Mouse (Mus musculus) E14TG2a.4 (cell line): ENCODE results near the gene Spen.

Experiments used
- CTCF ChIP-seq: conservative IDR thresholded peaks from 2 replicates; pipeline ENCODE4 v1.5.1; 2014; ENCODE audit warnings: low read length
- POU5F1 ChIP-seq: IDR thresholded peaks from 2 replicates; pipeline ENCODE4 v1.6.1; 2014; ENCODE audit warnings: low read length, borderline replicate concordance

DNA sequence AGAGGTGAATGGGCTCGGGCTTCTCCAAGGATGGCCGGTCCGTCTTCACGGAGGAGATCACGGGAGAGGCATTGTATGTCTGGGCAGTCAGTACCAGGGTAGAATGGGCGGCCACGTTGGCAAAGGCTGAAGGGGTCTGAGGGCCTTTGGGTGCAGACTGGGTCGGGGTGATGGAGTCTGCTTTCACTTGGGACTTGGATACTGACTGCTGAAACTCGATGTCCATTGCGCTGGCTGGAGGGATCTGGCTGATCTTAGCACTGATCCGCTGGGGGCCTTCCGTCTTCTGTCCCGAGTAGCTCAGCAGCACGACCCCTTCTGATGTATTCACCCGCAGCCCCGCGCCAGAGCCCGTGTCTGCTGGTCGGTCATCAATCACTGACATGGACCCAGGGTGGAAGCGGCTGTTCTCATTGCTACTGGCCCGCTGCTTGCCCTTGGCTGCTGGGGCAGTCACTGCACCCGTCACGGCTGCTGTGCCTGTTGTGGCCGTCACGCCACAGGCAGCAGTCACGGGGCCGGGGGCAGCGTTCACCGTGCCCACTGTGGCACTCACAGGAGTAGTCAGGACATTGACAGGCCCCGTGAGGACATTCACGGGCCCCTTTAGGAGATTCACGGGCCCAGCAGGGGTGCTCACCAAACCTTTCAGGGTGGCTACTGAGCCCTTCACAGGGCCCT lies 65.6 kb downstream of the Spen start:
- TF ChIP-seq CTCF (no peak), POU5F1 (no peak)
